Comparison of ENCODE assay signal across 12 mouse cellular contexts in genomic region chr4:86183701-86184173, GRCm38 (mm10).
DNase-seq lines count a peak whose midpoint lies in the region; ATAC-seq and TF ChIP-seq lines count a peak whose summit lies in the region.
"Had no signal": no experiment of that assay in that cellular context is flagged by ENCODE, and none has a peak within 500 bp of the region (broad histone marks: within the 10 kb centered on the region; RNA-seq: fewer than 3 reads in every experiment).

No protein-coding gene starts in this region.

- H3K27ac ChIP-seq in ES-Bruce4 (ENCODE audit: insufficient read depth, low read length) = 0 out of 2 replicates have a peak overlapping the region, but pooled peaks have one; percentile 52
- peak overlapping the region; percentile 61; the same call in 1 of the 2 replicates for H3K27ac ChIP-seq in ES-E14 (ENCODE audit: insufficient read depth, low read depth, low read length, poor library complexity, severe bottlenecking)
- H3K27ac ChIP-seq in forebrain, embryonic 12.5 days = peak overlapping the region; percentile 6; the same call in 1 of the 2 replicates
- H3K27ac ChIP-seq in midbrain, embryonic 13.5 days = no peak overlapping the region
- H3K27ac ChIP-seq: lung, embryonic 15.5 days; stomach, embryonic 15.5 days had no signal

- no peak for TF ChIP-seq POLR2A in ES-Bruce4 (IDR thresholded peaks at IDR 0.05; ENCODE audit: insufficient read depth, low read length)

- no peak for TF ChIP-seq CTCF in ES-Bruce4 (IDR thresholded peaks at IDR 0.05; ENCODE audit: low read depth, low read length)

- H3K36me3 ChIP-seq in ES-Bruce4 (ENCODE audit: control insufficient read depth, insufficient read depth, low read length, poor library complexity, severe bottlenecking) = no peaks in the 10 kb centered on the region
- no peaks in the 10 kb centered on the region for H3K36me3 ChIP-seq in ES-E14 (ENCODE audit: control insufficient read depth, insufficient read depth, low read length, poor library complexity, severe bottlenecking)
- no peaks in the 10 kb centered on the region for H3K36me3 ChIP-seq in forebrain, embryonic 12.5 days (replicated peaks)
- no peaks in the 10 kb centered on the region for H3K36me3 ChIP-seq in midbrain, embryonic 13.5 days
- H3K36me3 ChIP-seq: G1E; lung, embryonic 15.5 days; stomach, embryonic 15.5 days had no signal

- peak; percentile 81 for ATAC-seq in forebrain, embryonic 12.5 days (ENCODE audit: low FRiP score)
- ATAC-seq in midbrain, embryonic 13.5 days = peak; percentile 94
- ATAC-seq: inflammation-experienced regulatory T-cells, adult 6 months had no signal

- TF ChIP-seq EP300 in ES-Bruce4 (IDR thresholded peaks at IDR 0.05; ENCODE audit: insufficient read depth, low read depth, low read length) = peak; percentile 96

- H3K4me1 ChIP-seq in ES-Bruce4 (ENCODE audit: control insufficient read depth, insufficient read depth, low read length) = peaks cover 2% of the 10 kb centered on the region
- peaks cover 2 to 8% of the 10 kb centered on the region in 2 experiments; a peak in 1 of 4 replicates for H3K4me1 ChIP-seq in ES-E14 (ENCODE audit: control insufficient read depth in 2 of 2, insufficient read depth in 2 of 2, low read length in 2 of 2, poor library complexity in 1 of 2)
- H3K4me1 ChIP-seq in forebrain, embryonic 12.5 days = peaks cover 14% of the 10 kb centered on the region
- H3K4me1 ChIP-seq in midbrain, embryonic 13.5 days (replicated peaks) = peaks cover 13% of the 10 kb centered on the region
- H3K4me1 ChIP-seq: lung, embryonic 15.5 days; stomach, embryonic 15.5 days had no signal

- in situ Hi-C loops in ES-E14 (cut with MboI; ENCODE audit: low sequenced_read_pairs in 2 of 2, unreplicated experiment in 2 of 2) = no loop called here

- peak; percentile 81 for DNase-seq in ES-E14 (ENCODE audit: low read depth, low spot score)
- DNase-seq in urinary bladder, adult 2 months (ENCODE audit: low spot score) = no peak
- DNase-seq in cerebellum, adult 8-10 months = no peak
- no peak for DNase-seq in c-Kit-positive CD71-positive TER-119-positive erythroid progenitor cells, embryonic 14.5 days (ENCODE audit: low spot score)

- H3K4me3 ChIP-seq in ES-Bruce4 (ENCODE audit: low read depth, low read length) (no peak overlapping the region), ES-E14 (ENCODE audit: insufficient read depth in 1 of 2, low read depth in 1 of 2, low read length in 2 of 2, poor library complexity in 1 of 2, severe bottlenecking in 1 of 2) (no peak overlapping the region)
- H3K4me3 ChIP-seq in forebrain, embryonic 12.5 days (replicated peaks) = no peak overlapping the region
- no peak overlapping the region for H3K4me3 ChIP-seq in midbrain, embryonic 13.5 days (replicated peaks)
- H3K4me3 ChIP-seq: lung, embryonic 15.5 days; stomach, embryonic 15.5 days had no signal

- WGBS in forebrain, embryonic 12.5 days = 24% methylated on average over 1 of the region's 1 CpGs
- 9% methylated on average over 1 of the region's 1 CpGs for WGBS in midbrain, embryonic 13.5 days

- no peak overlapping the region for H3K4me2 ChIP-seq in forebrain, embryonic 12.5 days
- no peak overlapping the region for H3K4me2 ChIP-seq in midbrain, embryonic 13.5 days (replicated peaks)
- H3K4me2 ChIP-seq: heart, embryonic 11.5 days; lung, embryonic 15.5 days; stomach, embryonic 15.5 days had no signal

- no peaks in the 10 kb centered on the region for H3K27me3 ChIP-seq in ES-Bruce4 (ENCODE audit: control insufficient read depth, insufficient read depth, low read length, poor library complexity, severe bottlenecking)
- H3K27me3 ChIP-seq in forebrain, embryonic 12.5 days = no peaks in the 10 kb centered on the region
- no peaks in the 10 kb centered on the region for H3K27me3 ChIP-seq in midbrain, embryonic 13.5 days
- H3K27me3 ChIP-seq: lung, embryonic 15.5 days; stomach, embryonic 15.5 days had no signal

- H3K9ac ChIP-seq in ES-Bruce4 (ENCODE audit: low read depth, poor library complexity, severe bottlenecking) (no peak overlapping the region), ES-E14 (ENCODE audit: insufficient read depth, low read depth, low read length, poor library complexity, severe bottlenecking) (no peak overlapping the region)
- no peak overlapping the region for H3K9ac ChIP-seq in forebrain, embryonic 12.5 days
- H3K9ac ChIP-seq in midbrain, embryonic 13.5 days (replicated peaks) = no peak overlapping the region
- H3K9ac ChIP-seq: lung, embryonic 15.5 days; stomach, embryonic 15.5 days had no signal

- H3K9me3 ChIP-seq in ES-Bruce4 (replicated peaks; ENCODE audit: control insufficient read depth, insufficient read depth, low read length, poor library complexity, severe bottlenecking) = no peaks in the 10 kb centered on the region
- H3K9me3 ChIP-seq in ES-E14 (ENCODE audit: control insufficient read depth, insufficient read depth, low read depth, low read length) = no peaks in the 10 kb centered on the region
- H3K9me3 ChIP-seq in forebrain, embryonic 12.5 days = no peaks in the 10 kb centered on the region
- H3K9me3 ChIP-seq in midbrain, embryonic 13.5 days = no peaks in the 10 kb centered on the region
- H3K9me3 ChIP-seq: G1E; lung, embryonic 15.5 days; stomach, embryonic 15.5 days had no signal

TF ChIP-seq in ES-E14, 5 proteins besides CTCF, POLR2A, EP300 and RAD21:
- no peak for TF ChIP-seq ZNF384 (IDR thresholded peaks at IDR 0.05; ENCODE audit: low read depth, low read length)
- peak; percentile 47 for TF ChIP-seq CHD2 (IDR thresholded peaks at IDR 0.05; ENCODE audit: low read depth, low read length)
